Mouse (Mus musculus) myocyte (in vitro differentiated cells): Measurements from ENCODE around the gene Pard3.

Source experiments
- POLR2AphosphoS2 ChIP-seq: IDR thresholded peaks from one replicate; pipeline ENCODE4 v1.6.1; 2011; ENCODE audit warnings: low read depth, control low read depth; ENCODE audit not compliant: insufficient read length
- TCF3 ChIP-seq: IDR thresholded peaks from one replicate; pipeline ENCODE4 v1.6.1; 2011; ENCODE audit warnings: low read depth, control low read depth; ENCODE audit not compliant: insufficient read length

DNA sequence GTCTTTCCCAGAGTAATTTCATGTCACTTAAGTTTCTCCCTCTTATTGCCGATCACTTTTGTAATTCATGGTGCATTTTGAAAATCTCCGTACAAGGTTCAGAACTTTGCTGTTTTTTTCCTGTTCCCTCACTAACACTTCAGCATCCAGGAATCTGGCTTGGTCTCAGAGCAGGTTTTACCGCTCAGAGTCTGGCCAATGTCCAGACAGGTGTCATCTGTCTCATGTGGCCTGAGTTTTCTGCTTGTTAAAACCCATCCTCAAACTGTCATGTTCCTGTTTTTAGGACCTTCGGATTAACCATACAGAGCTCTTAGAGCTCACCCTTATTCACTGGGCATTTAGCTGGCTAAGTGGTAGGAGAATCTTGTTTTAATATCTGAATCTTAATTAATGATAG, 146.9 kb downstream of the Pard3 start:
- TF ChIP-seq POLR2AphosphoS2 (no peak), TCF3 (no peak)
